In genomic region chr4:12775524-12776216, GRCm38 (mm10) we compare ENCODE assay signal across 10 mouse cellular contexts.
DNase-seq lines count a peak whose midpoint lies in the region; ATAC-seq and TF ChIP-seq lines count a peak whose summit lies in the region.
"Had no signal": no experiment of that assay in that cellular context is flagged by ENCODE, and none has a peak within 500 bp of the region (broad histone marks: within the 10 kb centered on the region; RNA-seq: fewer than 3 reads in every experiment).

No protein-coding gene starts in this region.

- no peaks in the 10 kb centered on the region for H3K36me3 ChIP-seq in lung, embryonic 14.5 days (ENCODE audit: insufficient read depth)
- no peaks in the 10 kb centered on the region for H3K36me3 ChIP-seq in embryonic facial prominence, embryonic 10.5 days (replicated peaks)
- H3K36me3 ChIP-seq in hindbrain, embryonic 16.5 days (ENCODE audit: control insufficient read depth, insufficient read depth, low read length): no peaks in the 10 kb centered on the region
- no peaks in the 10 kb centered on the region for H3K36me3 ChIP-seq in neural tube, embryonic 14.5 days (ENCODE audit: control insufficient read depth, insufficient read depth, low read length)
- H3K36me3 ChIP-seq: liver, embryonic 13.5 days had no signal

- no peak for ATAC-seq in lung, embryonic 14.5 days (ENCODE audit: insufficient read depth)
- peak; percentile 67; the same call in 1 of the 2 replicates for ATAC-seq in hindbrain, embryonic 16.5 days
- peak; percentile 41; the same call in 1 of the 2 replicates for ATAC-seq in neural tube, embryonic 14.5 days (ENCODE audit: low read depth)

- no peak overlapping the region for H3K27ac ChIP-seq in lung, embryonic 14.5 days (ENCODE audit: low read depth)
- H3K27ac ChIP-seq in embryonic facial prominence, embryonic 10.5 days (replicated peaks): no peak overlapping the region
- no peak overlapping the region for H3K27ac ChIP-seq in hindbrain, embryonic 16.5 days (ENCODE audit: low read depth, low read length)
- H3K27ac ChIP-seq in neural tube, embryonic 14.5 days (ENCODE audit: low read depth, low read length): no peak overlapping the region
- H3K27ac ChIP-seq: liver, embryonic 13.5 days had no signal

- no peak for TF ChIP-seq POLR2A in lung, adult 2 months (IDR thresholded peaks at IDR 0.05; ENCODE audit: borderline replicate concordance, extremely low read depth, low read depth, low read length)

- 51% methylated on average over 3 of the region's 3 CpGs for WGBS in lung, embryonic 14.5 days
- WGBS in lung, adult 2 months: 76% methylated on average over 3 of the region's 3 CpGs
- 59% methylated on average over 3 of the region's 3 CpGs for WGBS in embryonic facial prominence, embryonic 10.5 days
- 37% methylated on average over 3 of the region's 3 CpGs for WGBS in hindbrain, embryonic 16.5 days
- 42% methylated on average over 3 of the region's 3 CpGs for WGBS in neural tube, embryonic 14.5 days

- no peaks in the 10 kb centered on the region for H3K27me3 ChIP-seq in lung, embryonic 14.5 days (ENCODE audit: insufficient read depth, low read length)
- H3K27me3 ChIP-seq in embryonic facial prominence, embryonic 10.5 days (replicated peaks; ENCODE audit: low read depth, poor library complexity, severe bottlenecking): no peaks in the 10 kb centered on the region
- no peaks in the 10 kb centered on the region for H3K27me3 ChIP-seq in hindbrain, embryonic 16.5 days (replicated peaks; ENCODE audit: control insufficient read depth, insufficient read depth, low read length)
- no peaks in the 10 kb centered on the region for H3K27me3 ChIP-seq in neural tube, embryonic 14.5 days (ENCODE audit: control insufficient read depth, insufficient read depth, low read length)
- H3K27me3 ChIP-seq: liver, embryonic 13.5 days had no signal

- no peaks in the 10 kb centered on the region for H3K9me3 ChIP-seq in lung, embryonic 14.5 days (ENCODE audit: low read depth, low read length)
- no peaks in the 10 kb centered on the region for H3K9me3 ChIP-seq in embryonic facial prominence, embryonic 10.5 days
- no peaks in the 10 kb centered on the region for H3K9me3 ChIP-seq in hindbrain, embryonic 16.5 days (ENCODE audit: control insufficient read depth, low read length)
- H3K9me3 ChIP-seq in neural tube, embryonic 14.5 days (ENCODE audit: control insufficient read depth, low read length): no peaks in the 10 kb centered on the region
- H3K9me3 ChIP-seq: liver, embryonic 13.5 days had no signal

- no peak overlapping the region for H3K4me2 ChIP-seq in lung, embryonic 14.5 days
- no peak overlapping the region for H3K4me2 ChIP-seq in hindbrain, embryonic 16.5 days (ENCODE audit: low read length)
- H3K4me2 ChIP-seq in neural tube, embryonic 14.5 days (ENCODE audit: low read depth, low read length): no peak overlapping the region
- H3K4me2 ChIP-seq: liver, embryonic 13.5 days had no signal

- H3K4me3 ChIP-seq in lung, embryonic 14.5 days (ENCODE audit: low read depth, low read length): no peak overlapping the region
- no peak overlapping the region for H3K4me3 ChIP-seq in lung, adult 2 months (replicated peaks; ENCODE audit: extremely low read depth, low read depth, low read length)
- no peak overlapping the region for H3K4me3 ChIP-seq in embryonic facial prominence, embryonic 10.5 days
- no peak overlapping the region for H3K4me3 ChIP-seq in hindbrain, embryonic 16.5 days (ENCODE audit: low read length)
- no peak overlapping the region for H3K4me3 ChIP-seq in neural tube, embryonic 14.5 days (ENCODE audit: low read depth, low read length)
- H3K4me3 ChIP-seq: liver, embryonic 13.5 days had no signal

- peak; percentile 42 for TF ChIP-seq CTCF in lung, embryonic 14.5 days (IDR thresholded peaks at IDR 0.05; ENCODE audit: low read depth)
- no peak for TF ChIP-seq CTCF in lung, adult 2 months (IDR thresholded peaks at IDR 0.05; ENCODE audit: insufficient read depth, low read length)

- DNase-seq in lung, embryonic 14.5 days: peak; percentile 71
- DNase-seq in lung, adult 2 months: no peak
- peak; percentile 40 for DNase-seq in embryonic facial prominence, embryonic 10.5 days (ENCODE audit: low spot score)
- no peak for DNase-seq in layer of hippocampus, adult 11-12 months (ENCODE audit: low spot score)
- DNase-seq in cerebellum, adult 9-11 months: no peak
- DNase-seq: gastrocnemius, postnatal 14 days; liver, embryonic 13.5 days; right cerebral cortex, postnatal 25 days had no signal

- H3K9ac ChIP-seq in lung, embryonic 14.5 days: no peak overlapping the region
- H3K9ac ChIP-seq in hindbrain, embryonic 16.5 days (ENCODE audit: low read depth, low read length): no peak overlapping the region
- no peak overlapping the region for H3K9ac ChIP-seq in neural tube, embryonic 14.5 days (replicated peaks; ENCODE audit: low read depth, low read length)
- H3K9ac ChIP-seq: liver, embryonic 13.5 days had no signal

- H3K4me1 ChIP-seq in lung, embryonic 14.5 days (ENCODE audit: insufficient read depth): no peaks in the 10 kb centered on the region
- H3K4me1 ChIP-seq in lung, adult 2 months (ENCODE audit: control insufficient read depth, insufficient read depth, low read length): no peaks in the 10 kb centered on the region
- H3K4me1 ChIP-seq in embryonic facial prominence, embryonic 10.5 days: peaks cover 34% of the 10 kb centered on the region
- no peaks in the 10 kb centered on the region; the same call in none of the 2 replicates for H3K4me1 ChIP-seq in hindbrain, embryonic 16.5 days (ENCODE audit: control insufficient read depth, insufficient read depth, low read depth, low read length)
- H3K4me1 ChIP-seq in neural tube, embryonic 14.5 days (ENCODE audit: control insufficient read depth, insufficient read depth, low read length): 0 out of 2 replicates have a peak, but pooled peaks cover 7% of the 10 kb centered on the region
- H3K4me1 ChIP-seq: liver, embryonic 13.5 days had no signal

Comparison
In these comparisons a context has a peak if more than half of its experiments do, and no peak if none do; other contexts are left out.
1. DNase-seq: peak in lung, embryonic 14.5 days (single experiment) and embryonic facial prominence, embryonic 10.5 days (single experiment); none in lung, adult 2 months (single experiment), layer of hippocampus, adult 11-12 months (single experiment) and cerebellum, adult 9-11 months (single experiment).